Mouse (Mus musculus): ENCODE measurements at regions not wholly inside any gene's neighbourhood (a gene's known extent, or its start where the extent isn't known, plus 50 kb on each side); places are given as distances from the start of the nearest gene placed in this dataset.
"Not testable (repeated sequence)": the region's sequence is repeated elsewhere in the genome, so short reads cannot be mapped to it uniquely, and the experiment has no call there.

DNA sequence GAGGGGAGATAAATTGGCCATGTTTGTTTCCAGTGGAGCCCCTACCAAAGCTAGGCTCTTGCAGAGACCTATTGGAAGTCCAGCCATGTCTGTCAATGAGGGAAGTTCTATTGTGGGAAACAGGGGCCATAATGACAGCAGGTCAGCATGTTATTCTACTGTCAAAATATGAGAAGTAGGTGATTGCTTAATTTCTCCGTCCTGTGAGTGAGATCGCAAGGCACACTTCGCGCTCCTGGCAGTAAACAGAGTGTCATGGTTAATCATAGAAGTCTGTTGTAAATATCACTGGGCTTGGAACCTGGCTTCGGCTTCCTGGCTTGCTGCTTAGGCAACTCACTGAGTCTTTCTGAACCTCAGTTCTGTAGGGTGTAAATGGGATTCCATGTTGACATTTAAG lies 72.5 kb upstream of the Ccdc122 start:
- no peak for DNase-seq (ENCODE audit: low spot score)

DNA sequence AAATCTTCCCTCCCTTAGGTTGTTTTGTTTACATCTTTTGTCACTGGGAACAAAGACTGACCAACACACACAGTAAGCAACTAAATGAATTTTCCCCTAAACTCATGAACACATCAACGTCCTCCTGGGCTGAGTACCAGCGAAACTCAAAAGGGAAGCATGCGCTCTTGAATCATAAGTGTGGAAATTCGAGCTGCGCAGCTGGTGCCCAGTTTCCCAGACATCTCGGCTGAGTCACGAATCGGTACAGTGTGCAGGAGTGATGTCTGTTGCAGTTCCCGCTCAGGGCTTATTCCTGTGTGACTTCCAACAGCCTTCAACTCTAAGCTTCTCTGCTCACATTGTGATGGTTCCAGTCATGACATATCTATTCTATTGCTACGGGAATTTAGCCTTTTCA lies 77.7 kb upstream of the Ccdc122 start:
- no peak for DNase-seq (ENCODE audit: low spot score)

DNA sequence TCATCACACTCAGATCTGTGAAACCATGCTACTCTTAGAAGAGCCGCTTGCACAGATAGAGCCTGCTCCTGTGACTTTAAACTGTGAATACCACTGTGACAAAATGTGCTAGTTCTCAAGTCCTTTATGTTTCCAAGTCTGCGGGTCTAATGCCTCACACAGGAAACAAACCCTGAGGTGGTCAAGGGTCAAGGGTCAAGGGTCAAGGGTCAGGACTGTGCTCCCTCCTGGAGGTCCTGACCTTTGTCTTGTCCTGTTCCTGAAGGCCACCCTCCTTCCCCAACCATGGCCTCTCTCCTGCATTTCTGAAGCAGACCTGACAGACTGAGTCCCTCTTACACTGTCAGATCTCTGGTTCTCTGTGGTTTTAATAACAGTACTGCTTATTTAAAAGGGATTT lies 79.4 kb upstream of the Ccdc122 start:
- no peak for DNase-seq (ENCODE audit: low spot score)

DNA sequence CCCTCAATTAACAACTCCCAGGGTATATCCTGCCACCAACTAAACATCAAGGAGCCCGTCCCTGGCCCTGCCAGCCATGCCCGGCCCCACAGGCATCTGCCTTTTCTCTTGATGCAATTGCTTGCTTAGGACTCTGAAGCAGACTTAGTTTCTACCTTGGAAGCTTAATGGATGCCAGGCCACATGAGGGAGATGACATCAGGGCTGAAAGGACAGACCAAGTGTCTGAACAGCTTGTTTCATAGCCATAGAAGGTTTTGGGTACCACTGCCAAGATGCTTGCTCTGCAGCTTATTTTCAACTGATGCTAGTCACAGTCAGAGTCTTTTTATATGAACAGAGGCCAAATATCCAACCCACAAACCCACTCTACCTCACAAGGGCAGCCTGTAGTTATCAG lies 83.4 kb upstream of the Ccdc122 start:
- DNase-seq (ENCODE audit: low spot score): no peak

DNA sequence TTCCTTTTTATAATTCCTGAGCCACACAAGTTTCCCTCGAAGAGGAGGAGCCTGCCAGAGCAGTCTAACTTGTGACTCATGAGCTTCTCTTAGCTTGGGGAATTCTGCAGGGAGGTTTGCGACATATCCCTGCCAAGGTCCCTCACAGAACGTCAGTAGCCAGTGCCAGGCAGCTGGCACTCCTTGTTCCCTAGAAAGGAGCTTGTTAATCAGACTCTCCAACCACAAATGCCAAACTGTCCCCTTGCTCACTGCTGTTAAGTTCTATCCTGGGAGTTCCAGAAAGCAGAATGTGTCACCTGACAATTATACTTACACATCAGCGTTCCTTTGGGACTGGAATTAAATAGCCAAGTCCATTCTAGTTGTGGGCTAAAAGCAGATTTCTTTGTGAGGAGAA lies 85.1 kb upstream of the Ccdc122 start:
- DNase-seq (ENCODE audit: low spot score): no peak

DNA sequence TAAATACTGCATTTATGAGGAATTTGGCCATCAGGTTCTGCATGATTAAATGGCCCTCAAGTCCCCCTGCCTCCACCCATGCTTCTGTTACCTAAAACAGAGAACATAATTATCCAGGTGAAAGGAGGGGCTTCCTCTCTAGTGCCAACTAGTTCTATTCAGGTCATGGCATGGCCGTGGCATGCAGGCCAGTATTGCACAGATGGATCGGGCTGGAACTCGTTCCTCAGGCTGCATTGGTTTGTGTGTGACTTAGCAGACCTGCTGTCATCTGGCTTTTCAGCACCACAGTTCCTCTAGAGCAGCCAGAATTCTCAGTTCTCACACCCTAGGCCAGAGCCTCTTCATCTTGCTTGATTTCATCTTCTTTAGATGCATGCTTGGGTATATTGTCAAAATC lies 87.2 kb upstream of the Ccdc122 start:
- no peak for DNase-seq (ENCODE audit: low spot score)

DNA sequence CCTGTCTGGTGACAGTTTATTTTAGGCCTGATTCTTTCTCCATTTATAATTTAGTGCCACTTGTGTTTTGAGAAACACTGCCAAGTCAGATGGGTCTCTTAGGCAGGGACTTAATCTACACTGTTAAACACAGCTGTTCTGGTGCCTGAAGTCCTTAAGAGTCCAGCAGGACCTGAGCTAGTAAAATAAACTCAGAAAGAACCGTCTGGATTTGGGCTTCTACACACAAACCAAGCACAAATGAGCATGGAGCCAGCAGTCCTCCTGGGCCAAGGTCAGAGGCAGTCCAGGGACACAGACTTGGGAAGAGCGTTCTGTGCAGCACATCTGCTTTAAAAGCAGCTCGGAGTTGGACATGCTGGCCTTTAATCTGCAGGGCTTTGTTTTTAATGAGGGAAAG lies 87.6 kb upstream of the Ccdc122 start:
- no peak for DNase-seq (ENCODE audit: low spot score)

DNA sequence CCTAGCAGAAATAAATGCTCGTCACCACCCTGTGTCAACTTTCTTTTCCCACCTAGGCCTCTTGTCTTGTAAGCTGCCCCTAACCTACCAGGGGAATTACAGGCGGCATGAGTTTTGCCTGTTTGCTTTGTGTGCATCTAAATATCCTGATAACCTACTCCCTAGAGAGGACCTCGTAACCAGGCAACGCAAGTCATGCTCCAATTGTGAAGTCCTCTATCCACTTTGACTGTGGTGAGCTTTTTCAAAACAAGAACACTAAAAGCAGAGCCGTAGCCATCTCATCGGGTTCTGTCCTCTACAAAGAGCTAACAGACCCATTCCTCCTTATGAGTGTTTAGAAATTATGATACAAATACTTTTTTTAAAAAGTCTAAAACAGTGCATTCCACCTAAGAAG lies 88.1 kb upstream of the Ccdc122 start:
- no peak for DNase-seq (ENCODE audit: low spot score)

DNA sequence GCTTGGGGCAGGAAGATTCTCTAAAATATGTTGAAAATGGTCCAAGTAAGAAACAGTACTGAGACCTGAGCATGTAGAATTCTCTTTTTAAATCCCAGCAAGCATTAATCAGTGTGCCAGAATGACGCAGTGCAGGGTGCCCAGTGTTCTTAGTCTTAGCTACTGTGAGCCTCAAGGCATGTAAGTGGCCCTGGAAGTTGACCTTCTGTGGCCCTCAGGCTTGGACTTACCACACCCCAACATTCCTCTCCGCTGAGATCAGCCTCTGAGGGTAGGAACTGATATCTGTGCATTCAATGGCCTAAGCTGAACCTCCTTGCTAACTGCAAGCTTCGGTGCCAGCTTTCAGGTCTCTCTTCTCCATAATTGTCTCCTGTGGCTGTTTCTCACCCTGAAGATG lies 89.4 kb upstream of the Ccdc122 start:
- DNase-seq (ENCODE audit: low spot score): no peak

DNA sequence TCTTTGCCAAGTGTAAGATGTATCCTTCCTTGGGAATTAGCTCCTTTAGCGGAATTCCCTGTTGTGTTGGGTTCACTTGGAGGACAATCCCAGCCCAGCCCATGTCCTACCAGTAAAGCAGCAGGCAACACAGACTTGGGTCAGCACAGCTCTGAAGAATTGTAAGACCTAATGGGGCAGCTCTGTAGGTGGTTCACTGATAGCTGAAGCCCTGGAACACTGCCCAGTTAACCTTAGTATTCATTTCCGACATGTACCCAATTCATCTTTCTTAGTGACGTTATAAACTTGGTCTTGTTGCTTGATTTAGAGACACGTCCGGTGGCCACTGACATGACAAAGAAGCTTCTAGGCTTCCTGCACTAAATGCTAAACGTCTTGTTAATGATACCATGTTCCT lies 90.9 kb upstream of the Ccdc122 start:
- DNase-seq (ENCODE audit: low spot score): no peak

DNA sequence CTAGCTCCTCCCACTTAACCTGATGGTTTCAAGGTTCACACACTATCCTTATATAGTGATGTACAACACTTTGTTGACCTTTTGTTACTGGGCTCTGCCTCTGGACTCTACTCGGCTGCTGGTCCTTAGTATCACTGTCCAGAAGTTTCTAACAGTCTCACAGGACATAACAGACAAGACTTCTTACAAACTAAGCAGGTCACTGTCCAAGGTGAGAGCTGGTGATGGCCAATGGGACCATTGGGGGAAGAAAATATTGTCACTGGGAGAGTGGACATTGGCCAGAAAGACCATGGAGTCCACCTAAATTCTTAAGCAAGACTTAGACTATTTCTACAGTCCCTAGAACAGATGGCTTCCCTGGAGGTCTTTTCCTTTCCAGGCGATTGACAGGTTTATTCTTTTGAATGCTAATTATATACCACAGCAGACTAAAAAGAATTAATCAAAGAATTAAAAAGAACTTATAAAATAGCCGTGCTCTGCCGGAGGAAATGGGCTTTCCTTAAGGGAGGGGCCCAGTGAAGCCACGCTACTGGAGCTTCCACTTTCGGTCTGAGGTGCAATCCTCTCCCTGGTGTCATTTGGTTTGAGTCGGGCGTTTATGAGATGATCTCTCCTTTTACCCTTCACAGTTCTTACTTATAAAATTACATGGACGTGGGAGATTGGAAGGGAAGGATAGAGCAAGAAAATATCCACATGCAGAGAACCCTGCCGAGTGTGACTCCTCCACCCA lies 94.9 kb upstream of the Ccdc122 start:
- no peak for DNase-seq (ENCODE audit: low spot score)

DNA sequence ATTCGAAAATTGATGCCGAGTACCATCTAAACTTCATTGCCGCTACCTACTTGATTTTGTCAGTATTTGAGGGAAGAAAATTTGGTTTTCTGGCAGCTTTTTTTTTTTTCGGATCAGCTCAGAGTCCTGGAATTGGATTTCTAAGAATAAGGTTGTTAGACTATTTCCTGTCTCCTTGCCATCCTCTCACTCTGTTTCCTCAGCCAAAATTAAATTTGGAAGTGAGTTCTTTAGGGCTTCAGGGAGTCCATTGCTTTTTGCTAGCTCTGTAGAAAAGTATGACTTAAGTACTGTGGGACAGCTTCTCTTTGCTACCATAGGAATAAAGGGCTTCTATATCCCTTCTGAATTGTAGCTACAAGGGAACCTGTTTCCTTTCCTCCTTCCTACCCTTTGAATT lies 96.1 kb upstream of the Ccdc122 start:
- no peak for DNase-seq (ENCODE audit: low spot score)

DNA sequence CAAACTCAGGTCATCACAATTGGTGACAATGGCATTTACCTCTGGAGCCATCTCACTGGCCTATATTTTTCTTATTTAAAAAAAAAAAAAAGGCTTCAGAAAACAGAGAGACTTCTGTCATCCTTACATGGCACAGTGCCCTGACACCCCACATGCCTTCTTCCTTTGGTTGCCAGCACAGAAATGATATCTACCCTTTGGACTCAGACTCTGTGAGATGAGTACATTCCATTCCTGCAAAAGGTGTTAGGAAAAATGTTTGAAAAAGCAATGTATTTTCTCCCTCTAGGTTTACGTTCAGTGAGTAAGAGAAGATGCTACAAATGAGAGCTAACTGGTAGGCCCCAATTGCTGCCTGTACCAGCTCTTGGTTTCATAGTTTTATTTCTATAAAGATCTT lies 99.9 kb upstream of the Ccdc122 start:
- DNase-seq (ENCODE audit: low spot score): no peak

DNA sequence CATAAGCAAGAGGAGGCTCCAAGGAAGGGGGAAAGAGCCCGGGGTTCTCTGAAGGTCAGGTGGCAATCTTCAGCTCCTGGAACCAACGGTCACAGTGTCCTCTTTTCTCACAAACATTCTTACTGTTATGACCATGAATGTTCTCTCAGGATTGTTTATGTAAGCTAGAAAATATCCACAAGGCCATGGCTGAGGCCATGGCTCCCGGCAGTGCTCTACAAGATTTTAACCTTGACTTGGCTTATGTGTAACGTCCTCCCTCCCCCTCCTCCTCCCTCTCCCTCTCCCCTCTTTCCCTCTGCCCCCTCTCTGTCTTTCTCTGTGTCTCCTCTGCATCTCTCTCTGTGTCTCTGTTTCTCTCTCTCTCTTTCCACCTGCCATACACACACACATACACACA lies 100.5 kb upstream of the Ccdc122 start:
- not testable (repeated sequence) for DNase-seq (ENCODE audit: low spot score)

DNA sequence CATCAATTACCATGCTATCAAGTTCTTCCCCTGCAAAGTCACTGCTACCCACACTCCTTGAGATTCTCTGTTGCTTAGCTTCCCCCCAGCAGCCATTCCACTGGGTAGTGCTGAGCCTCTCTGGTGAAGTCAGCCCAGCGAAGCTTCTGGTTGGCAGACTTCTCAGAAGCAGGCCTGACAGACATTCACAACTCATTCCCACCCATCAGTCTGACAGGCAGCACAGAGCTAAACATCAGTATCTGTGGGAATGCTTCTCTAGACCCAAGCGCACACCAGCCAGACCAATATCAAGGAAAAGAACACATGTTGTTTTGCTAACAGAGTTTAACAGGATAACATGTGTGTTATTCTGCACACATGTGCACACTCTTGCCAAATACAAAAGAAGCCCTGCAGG lies 101.1 kb upstream of the Ccdc122 start:
- no peak for DNase-seq (ENCODE audit: low spot score)

DNA sequence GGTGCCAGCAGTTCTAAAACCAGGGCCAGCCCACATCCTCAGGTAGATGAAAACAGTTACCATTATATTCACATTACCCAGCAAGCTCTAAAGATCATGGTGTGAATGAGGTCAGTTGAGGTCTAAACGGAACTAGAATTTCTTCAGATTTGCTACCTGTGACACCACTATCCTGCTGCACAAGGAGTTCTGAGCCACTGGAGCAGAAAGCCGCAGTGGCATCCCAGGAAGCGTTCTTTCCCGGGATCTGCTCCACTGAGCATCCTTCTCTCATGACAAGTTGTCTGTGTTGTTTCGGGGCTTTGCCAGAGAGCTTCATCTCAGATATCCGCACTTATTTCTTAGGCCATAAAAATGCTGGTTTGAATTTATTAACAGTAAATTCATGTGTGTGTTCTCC lies 103.7 kb upstream of the Ccdc122 start:
- no peak for DNase-seq (ENCODE audit: low spot score)

DNA sequence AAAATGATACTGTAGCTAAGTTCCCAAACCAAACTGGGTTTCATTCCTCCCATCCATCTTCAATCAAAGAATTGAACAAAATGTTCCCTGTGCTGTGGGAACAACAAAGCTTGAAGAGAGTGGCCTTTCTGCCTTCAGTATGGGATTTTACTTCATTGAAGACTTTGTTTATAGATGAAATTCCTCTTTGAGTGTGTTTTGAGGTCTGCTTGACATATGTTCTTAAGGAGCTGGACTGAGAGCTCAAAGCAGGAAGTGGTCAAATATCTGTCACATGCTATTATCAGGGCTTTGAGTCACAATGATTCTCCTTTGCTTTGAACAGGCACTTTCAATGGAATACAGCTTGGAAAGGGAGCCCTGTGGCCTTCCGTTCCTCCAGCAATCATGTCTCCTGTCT lies 105.2 kb upstream of the Ccdc122 start:
- DNase-seq (ENCODE audit: low spot score): no peak

DNA sequence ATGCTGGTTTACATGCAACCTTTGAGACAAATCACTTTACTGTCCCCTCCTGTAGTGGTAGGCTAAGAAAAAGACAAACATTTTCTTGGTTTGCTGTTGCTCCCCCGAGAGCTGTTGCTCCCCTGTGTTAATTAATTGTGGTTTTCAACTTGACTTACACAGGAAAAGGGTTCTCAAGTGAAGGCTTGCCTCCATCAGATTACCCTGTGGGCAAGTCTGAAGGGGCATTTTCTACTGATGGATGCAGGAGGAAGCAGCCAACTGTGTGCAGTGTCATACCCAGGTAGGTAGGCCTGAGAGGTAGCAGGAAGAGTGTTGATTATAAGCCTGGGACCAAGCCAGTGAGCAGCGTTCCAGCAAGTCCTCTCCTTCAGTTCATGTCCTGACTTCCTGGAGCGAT lies 107.0 kb upstream of the Ccdc122 start:
- DNase-seq (ENCODE audit: low spot score): no peak

DNA sequence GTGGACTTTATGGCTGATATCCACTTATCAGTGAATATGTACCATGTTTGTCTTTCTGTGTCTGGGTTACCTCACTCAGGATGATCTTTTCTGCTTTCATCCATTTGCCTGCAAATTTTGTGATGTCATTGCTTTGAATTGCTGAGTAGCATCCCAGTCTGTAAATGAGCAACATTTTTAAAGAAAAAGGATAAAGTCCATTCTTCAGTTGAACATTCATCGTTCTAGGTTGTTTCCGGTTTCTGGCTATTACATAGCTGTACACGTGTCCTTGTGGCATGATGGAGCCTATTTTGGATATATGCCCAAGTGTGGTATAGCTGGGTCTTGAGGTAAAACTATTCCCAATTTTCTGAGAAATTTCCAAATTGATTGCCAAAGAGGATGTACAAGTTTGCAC lies 107.9 kb upstream of the Ccdc122 start:
- no peak for DNase-seq (ENCODE audit: low spot score)

DNA sequence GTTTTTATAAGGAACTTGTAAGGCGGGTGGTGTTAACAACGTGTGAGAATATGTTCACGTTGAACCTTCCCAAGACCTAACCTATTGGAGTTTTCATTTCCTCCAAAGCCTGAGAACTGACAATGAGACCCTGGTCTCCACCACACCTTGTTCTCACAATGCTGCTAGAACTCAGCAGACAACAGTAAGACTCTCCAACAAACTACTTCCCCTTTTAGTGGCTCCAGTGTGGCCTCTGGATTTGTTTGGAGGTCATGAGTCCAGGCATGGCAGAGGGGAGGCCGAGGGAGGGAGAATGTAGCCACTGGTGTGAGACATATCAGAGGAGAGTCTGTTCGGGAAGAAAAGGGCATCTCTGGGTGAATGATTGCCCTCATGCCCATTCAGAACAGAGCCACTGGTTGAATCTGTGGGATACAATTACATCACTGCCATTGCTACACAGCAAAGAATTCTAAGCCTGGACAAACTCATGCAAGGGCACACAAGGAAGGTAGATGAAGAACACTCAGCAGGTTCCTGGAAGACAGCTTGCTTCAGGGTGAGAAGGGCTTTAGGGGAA lies 109.2 kb upstream of the Ccdc122 start:
- DNase-seq (ENCODE audit: low spot score): no peak

DNA sequence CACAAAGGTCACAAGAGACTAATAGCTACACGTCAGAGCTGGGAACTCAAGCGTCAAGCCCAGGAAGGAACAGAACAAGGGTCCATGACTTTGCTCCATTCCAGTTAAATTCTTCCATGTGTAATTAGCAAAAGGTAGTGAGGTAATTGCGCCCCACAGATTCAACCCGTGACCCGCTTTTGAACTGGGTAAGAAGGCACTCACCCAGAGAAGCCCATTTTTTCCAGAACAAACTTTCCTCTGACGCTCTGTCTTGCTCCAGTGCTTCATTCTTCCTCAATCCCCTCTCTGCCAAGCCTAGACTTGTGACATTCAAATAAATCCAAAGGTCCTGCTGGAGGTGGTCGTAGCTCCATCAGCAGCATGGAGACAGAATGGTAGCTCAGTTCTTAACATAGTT lies 110.2 kb upstream of the Ccdc122 start:
- no peak for DNase-seq (ENCODE audit: low spot score)

DNA sequence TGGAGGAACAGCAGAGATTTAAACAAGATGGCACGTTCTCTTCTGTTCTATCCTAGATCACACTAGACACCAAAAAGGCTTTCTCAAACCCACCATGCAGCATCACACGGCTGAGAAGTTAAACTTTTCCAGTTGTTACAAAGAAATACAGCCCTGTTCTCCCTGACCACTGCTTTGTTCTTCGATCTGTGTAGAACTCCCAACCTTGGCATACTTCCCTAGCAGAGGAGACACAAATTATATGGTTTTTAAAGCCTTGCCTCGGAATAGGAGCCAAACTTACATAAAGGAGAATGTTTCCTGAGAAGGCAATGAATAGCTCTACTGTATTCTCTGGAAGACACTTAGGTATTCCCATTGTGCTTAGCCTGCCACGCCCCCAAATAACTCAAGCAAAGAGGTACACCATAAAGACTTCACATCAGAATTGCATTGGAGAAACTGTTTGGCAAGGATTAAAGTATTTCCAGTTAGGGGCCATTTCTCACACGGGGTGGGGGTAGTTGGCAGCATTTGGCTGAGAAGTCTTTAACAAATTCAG lies 114.1 kb upstream of the Ccdc122 start:
- no peak for DNase-seq (ENCODE audit: low spot score)

DNA sequence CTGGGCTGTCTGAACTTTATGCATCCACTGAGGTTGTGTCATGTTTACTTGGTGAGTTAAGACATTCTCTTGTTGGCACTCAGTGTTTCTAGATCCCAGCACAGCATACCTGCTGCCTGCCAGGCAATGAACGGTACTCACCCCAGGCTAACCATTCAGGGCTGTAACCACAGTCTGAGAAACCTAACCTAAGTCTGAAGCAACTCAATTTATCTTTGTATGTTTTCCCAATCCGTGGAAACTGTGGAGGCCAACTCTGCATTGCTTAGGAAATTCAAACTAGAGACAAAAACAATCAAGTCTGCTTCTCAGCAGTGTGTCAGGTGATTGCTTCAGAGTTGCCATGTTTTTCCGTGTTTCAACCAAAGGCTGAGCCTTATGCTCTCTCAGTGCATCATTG lies 118.5 kb upstream of the Ccdc122 start:
- no peak for DNase-seq (ENCODE audit: low spot score)
